Mouse (Mus musculus): ENCODE results near the gene Scd3. TPM values are rescaled to one million over a fixed set of nuclear protein-coding genes. Genes with fewer than 3 reads are reported as not detected.
"Not testable (repeated sequence)": the region's sequence is repeated elsewhere in the genome, so short reads cannot be mapped to it uniquely, and the experiment has no call there.

Gene Scd3
- total RNA-seq, 1 experiment from 2014 or later = not detected

GRCm38 (mm10) chr19:44237471-44238006 lies 34.5 kb downstream of the Scd3 start:
- no peak for DNase-seq

- DNase-seq = no peak
These were observed 35.8 kb downstream of the Scd3 start for GRCm38 (mm10) chr19:44238906-44239305.

GRCm38 (mm10) chr19:44245761-44246171 lies 42.7 kb downstream of the Scd3 start:
- no peak for DNase-seq

GRCm38 (mm10) chr19:44246341-44246911 lies 43.4 kb downstream of the Scd3 start:
- no peak for DNase-seq

GRCm38 (mm10) chr19:44247281-44248080 lies 44.4 kb downstream of the Scd3 start:
- no peak for DNase-seq

- DNase-seq = peak; percentile 97
These were observed 45.2 kb downstream of the Scd3 start for GRCm38 (mm10) chr19:44248081-44248853.

GRCm38 (mm10) chr19:44248854-44249351 lies 45.8 kb downstream of the Scd3 start:
- DNase-seq = no peak

- DNase-seq = not testable (repeated sequence)
These were observed 48.1 kb downstream of the Scd3 start for GRCm38 (mm10) chr19:44251138-44251537.

GRCm38 (mm10) chr19:44251936-44252558 lies 49.0 kb downstream of the Scd3 start:
- no peak for DNase-seq

GRCm38 (mm10) chr19:44254106-44254505 lies 51.0 kb downstream of the Scd3 start:
- not testable (repeated sequence) for DNase-seq

- DNase-seq = no peak
These were observed 54.4 kb downstream of the Scd3 start for GRCm38 (mm10) chr19:44257377-44257966.

- DNase-seq = no peak
These were observed 56.4 kb downstream of the Scd3 start for GRCm38 (mm10) chr19:44259484-44259883.

- DNase-seq = no peak
These were observed 57.4 kb downstream of the Scd3 start for GRCm38 (mm10) chr19:44260487-44260886.

GRCm38 (mm10) chr19:44261774-44262173 lies 58.7 kb downstream of the Scd3 start:
- DNase-seq = no peak

- no peak for DNase-seq
These were observed 60.5 kb downstream of the Scd3 start for GRCm38 (mm10) chr19:44263581-44263980.

- DNase-seq = no peak
These were observed 61.2 kb downstream of the Scd3 start for GRCm38 (mm10) chr19:44264226-44264625.

GRCm38 (mm10) chr19:44265300-44265699 lies 62.2 kb downstream of the Scd3 start:
- peak; percentile 67 for DNase-seq

- no peak for DNase-seq
These were observed 62.9 kb downstream of the Scd3 start for GRCm38 (mm10) chr19:44265911-44266337.

- DNase-seq = no peak
These were observed 63.4 kb downstream of the Scd3 start for GRCm38 (mm10) chr19:44266458-44266823.

GRCm38 (mm10) chr19:44266824-44267498 lies 63.9 kb downstream of the Scd3 start:
- peak; percentile 90 for DNase-seq

- DNase-seq = no peak
These were observed 64.5 kb downstream of the Scd3 start for GRCm38 (mm10) chr19:44267499-44268002.

All from adrenal gland, postnatal 25 days (tissue).